Mouse (Mus musculus): Measurements from ENCODE around the gene Trub2. TPM values are rescaled to one million over a fixed set of nuclear protein-coding genes. Genes with fewer than 3 reads are reported as not detected.
"Not testable (repeated sequence)": the region's sequence is repeated elsewhere in the genome, so short reads cannot be mapped to it uniquely, and the experiment has no call there.

Trub2 gene
- total and polyA plus RNA-seq, 3 experiments = 24.4 to 34.0 (median 32.5) TPM

DNA sequence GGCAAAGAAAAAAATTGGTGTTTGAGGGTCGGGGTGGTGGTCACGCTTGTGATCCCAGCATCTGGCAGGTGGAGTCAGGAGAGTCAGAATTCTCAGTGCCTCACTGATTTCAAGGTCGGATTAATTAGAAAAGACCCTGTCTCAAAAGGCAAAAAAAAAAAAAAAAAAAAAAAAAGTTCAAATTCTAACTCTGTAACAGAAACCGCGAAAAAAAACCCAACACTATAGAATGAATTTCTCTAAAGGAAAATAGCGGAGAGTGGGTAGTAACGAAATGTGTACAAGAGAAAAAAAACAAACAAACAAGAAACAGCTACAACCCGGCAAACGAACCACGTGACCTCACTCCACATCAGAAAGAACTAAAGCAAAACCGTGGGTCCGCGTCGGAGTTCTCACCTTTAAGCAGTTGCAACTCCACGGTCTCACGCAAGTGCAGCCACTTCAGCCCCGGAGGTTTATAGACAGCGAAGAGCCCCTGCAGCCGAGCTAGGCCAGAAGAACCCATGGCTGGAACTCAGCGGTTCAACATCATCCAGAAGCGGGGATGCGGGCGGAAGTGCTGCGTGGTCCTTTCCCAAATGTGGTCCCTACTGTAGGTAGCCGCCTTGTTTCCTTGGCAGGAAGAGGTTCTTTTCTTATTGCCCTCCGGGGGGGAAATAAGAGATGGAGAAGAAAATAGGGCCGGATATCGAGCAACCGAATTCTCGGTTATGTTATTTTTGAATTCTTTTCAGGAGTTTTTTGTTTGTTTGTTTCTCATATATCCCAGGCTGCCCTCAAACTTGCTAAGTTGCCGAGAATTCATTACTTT lies 991 bp downstream of the Trub2 start, which contains the start of gene Coq4:
Gene Coq4 (plus strand): TSS at position 390 of the 814 bp plus-strand sequence.
- H3K36me3 ChIP-seq (ENCODE audit: control insufficient read depth, insufficient read depth, low read length) = no peaks in the 10 kb centered on the region
- intact Hi-C loops (cut with DNase I) = loop anchor here (2.0 kb wide), 2 partner anchors 15 to 39 kb away; partner anchors contain the start of gene Slc27a4
- peak; percentile 89 to 90 for DNase-seq
- 2% methylated on average over 31 of the region's 31 CpGs for WGBS
- peak within 1 kb of the TSS; percentile 60 for H3K27ac ChIP-seq
- TF ChIP-seq CTCF (IDR thresholded peaks at IDR 0.05) = no peak
- TF ChIP-seq POLR2A (IDR thresholded peaks at IDR 0.05; ENCODE audit: insufficient read depth, low read depth, low read length) = peak; percentile 83
- peak; percentile 79 for TF ChIP-seq EP300 (IDR thresholded peaks at IDR 0.05; ENCODE audit: insufficient read depth, low read depth, low read length)
- peak within 1 kb of the TSS; percentile 71 for H3K4me3 ChIP-seq
- peak within 1 kb of the TSS; percentile 88 for H3K9ac ChIP-seq (ENCODE audit: low read depth, low read length)
- H3K27me3 ChIP-seq (ENCODE audit: control insufficient read depth, insufficient read depth, low read length) = no peaks in the 10 kb centered on the region
- H3K79me2 ChIP-seq (replicated peaks; ENCODE audit: control insufficient read depth, insufficient read depth, low read length) = no peaks in the 10 kb centered on the region; the same call in 1 of the 2 replicates
- no peaks in the 10 kb centered on the region for H3K4me1 ChIP-seq (ENCODE audit: control insufficient read depth, insufficient read depth, low read length)

DNA sequence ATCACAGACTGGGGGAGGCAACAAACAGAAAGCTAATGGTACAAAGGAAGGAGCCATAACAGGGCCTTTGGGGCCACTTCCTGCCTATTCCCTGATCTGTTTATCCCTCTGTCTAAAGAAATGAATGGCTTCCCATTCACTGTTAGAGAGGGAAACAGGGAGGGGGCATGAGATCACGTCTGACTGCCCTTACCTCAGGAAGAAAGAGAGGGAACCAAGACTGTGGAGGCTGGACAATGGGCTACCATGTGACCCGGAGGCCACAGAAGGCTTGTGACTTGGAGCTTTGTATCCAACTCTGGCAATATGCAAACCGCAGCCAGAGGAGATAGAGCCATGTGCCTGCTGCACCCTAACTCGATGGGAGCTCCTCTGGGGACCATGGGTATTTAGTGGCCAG lies 4.0 kb downstream of the Trub2 start:
- Histone ChIP-seq H3K4me3 (no peak overlapping the region), H3K27me3 (ENCODE audit: control insufficient read depth, insufficient read depth, low read length) (no peaks in the 10 kb centered on the region), H3K4me1 (ENCODE audit: control insufficient read depth, insufficient read depth, low read length) (no peaks in the 10 kb centered on the region), H3K36me3 (ENCODE audit: control insufficient read depth, insufficient read depth, low read length) (no peaks in the 10 kb centered on the region), H3K79me2 (replicated peaks; ENCODE audit: control insufficient read depth, insufficient read depth, low read length) (no peaks in the 10 kb centered on the region; the same call in 1 of the 2 replicates), H3K27ac (no peak overlapping the region), H3K9ac (ENCODE audit: low read depth, low read length) (no peak overlapping the region)
- intact Hi-C loops (cut with DNase I) = no loop called here
- no peak for DNase-seq
- no peak for TF ChIP-seq POLR2A (IDR thresholded peaks at IDR 0.05; ENCODE audit: insufficient read depth, low read depth, low read length)
- no peak for TF ChIP-seq EP300 (IDR thresholded peaks at IDR 0.05; ENCODE audit: insufficient read depth, low read depth, low read length)
- no peak for TF ChIP-seq CTCF (IDR thresholded peaks at IDR 0.05)
- 61% methylated on average over 4 of the region's 4 CpGs for WGBS

- H3K4me3 ChIP-seq; H3K27ac ChIP-seq; DNase-seq; H3K9ac ChIP-seq (ENCODE audit: low read depth, low read length); intact Hi-C loops (cut with DNase I); H3K27me3 ChIP-seq (ENCODE audit: control insufficient read depth, insufficient read depth, low read length); H3K79me2 ChIP-seq (replicated peaks; ENCODE audit: control insufficient read depth, insufficient read depth, low read length); H3K4me1 ChIP-seq (ENCODE audit: control insufficient read depth, insufficient read depth, low read length); H3K36me3 ChIP-seq (ENCODE audit: control insufficient read depth, insufficient read depth, low read length): not testable (repeated sequence)
- 95% methylated on average over 2 of the region's 2 CpGs for WGBS
Observed at GRCm38 (mm10) chr2:29781256-29781655, 7.0 kb downstream of the Trub2 start.

DNA sequence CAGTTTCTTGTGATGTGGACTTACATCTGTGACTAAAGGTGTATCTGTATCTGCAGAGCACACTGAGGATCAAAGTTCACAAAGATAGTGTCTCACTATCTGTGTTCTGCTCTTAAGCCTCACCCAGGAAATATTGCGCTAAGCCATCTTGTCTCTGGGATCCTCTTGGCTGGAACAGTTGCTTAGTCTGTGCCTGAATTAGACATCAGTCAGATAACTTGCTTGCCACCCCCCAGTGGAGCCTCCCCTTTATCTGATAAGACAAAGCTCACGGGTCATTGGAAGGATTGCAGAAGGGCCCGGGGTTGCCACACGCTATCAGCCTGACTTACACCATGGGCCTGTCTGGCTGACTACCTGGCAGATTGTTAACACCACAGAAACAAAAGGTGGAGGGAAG lies 15.0 kb downstream of the Trub2 start:
- Histone ChIP-seq H3K79me2 (replicated peaks; ENCODE audit: control insufficient read depth, insufficient read depth, low read length) (no peaks in the 10 kb centered on the region), H3K27ac (no peak overlapping the region), H3K36me3 (ENCODE audit: control insufficient read depth, insufficient read depth, low read length) (no peaks in the 10 kb centered on the region), H3K4me3 (no peak overlapping the region), H3K27me3 (ENCODE audit: control insufficient read depth, insufficient read depth, low read length) (no peaks in the 10 kb centered on the region), H3K4me1 (ENCODE audit: control insufficient read depth, insufficient read depth, low read length) (no peaks in the 10 kb centered on the region), H3K9ac (ENCODE audit: low read depth, low read length) (no peak overlapping the region)
- intact Hi-C loops (cut with DNase I) = no loop called here
- 56% methylated on average over 4 of the region's 4 CpGs for WGBS
- DNase-seq = no peak
- TF ChIP-seq CTCF (IDR thresholded peaks at IDR 0.05) (no peak), POLR2A (IDR thresholded peaks at IDR 0.05; ENCODE audit: insufficient read depth, low read depth, low read length) (no peak), EP300 (IDR thresholded peaks at IDR 0.05; ENCODE audit: insufficient read depth, low read depth, low read length) (no peak)

GRCm38 (mm10) chr2:29771611-29772461 lies 16.5 kb downstream of the Trub2 start:
- Histone ChIP-seq H3K4me3 (no peak overlapping the region), H3K79me2 (replicated peaks; ENCODE audit: control insufficient read depth, insufficient read depth, low read length) (no peaks in the 10 kb centered on the region), H3K36me3 (ENCODE audit: control insufficient read depth, insufficient read depth, low read length) (no peaks in the 10 kb centered on the region), H3K27me3 (ENCODE audit: control insufficient read depth, insufficient read depth, low read length) (no peaks in the 10 kb centered on the region), H3K4me1 (ENCODE audit: control insufficient read depth, insufficient read depth, low read length) (no peaks in the 10 kb centered on the region), H3K27ac (no peak overlapping the region), H3K9ac (ENCODE audit: low read depth, low read length) (no peak overlapping the region)
- no peak for TF ChIP-seq POLR2A (IDR thresholded peaks at IDR 0.05; ENCODE audit: insufficient read depth, low read depth, low read length)
- TF ChIP-seq EP300 (IDR thresholded peaks at IDR 0.05; ENCODE audit: insufficient read depth, low read depth, low read length) = no peak
- 55% methylated on average over 8 of the region's 8 CpGs for WGBS
- no peak for DNase-seq
- intact Hi-C loops (cut with DNase I) = no loop called here

- H3K27me3 ChIP-seq (ENCODE audit: control insufficient read depth, insufficient read depth, low read length) = no peaks in the 10 kb centered on the region
- H3K4me1 ChIP-seq (ENCODE audit: control insufficient read depth, insufficient read depth, low read length) = no peaks in the 10 kb centered on the region
- no peak overlapping the region for H3K4me3 ChIP-seq
- H3K36me3 ChIP-seq (ENCODE audit: control insufficient read depth, insufficient read depth, low read length) = no peaks in the 10 kb centered on the region
- H3K9ac ChIP-seq (ENCODE audit: low read depth, low read length) = no peak overlapping the region
- no peaks in the 10 kb centered on the region for H3K79me2 ChIP-seq (replicated peaks; ENCODE audit: control insufficient read depth, insufficient read depth, low read length)
- intact Hi-C loops (cut with DNase I) = no loop called here
- no peak overlapping the region for H3K27ac ChIP-seq
- no peak for DNase-seq
- TF ChIP-seq CTCF (IDR thresholded peaks at IDR 0.05) (peak; percentile 12; the same call in 1 of the 2 replicates), POLR2A (IDR thresholded peaks at IDR 0.05; ENCODE audit: insufficient read depth, low read depth, low read length) (no peak), EP300 (IDR thresholded peaks at IDR 0.05; ENCODE audit: insufficient read depth, low read depth, low read length) (no peak)
Observed at GRCm38 (mm10) chr2:29770162-29770561, 18.1 kb downstream of the Trub2 start.
